Mouse (Mus musculus): ENCODE measurements around the gene Phc3. TPM values are rescaled to one million over a fixed set of nuclear protein-coding genes. Genes with fewer than 3 reads are reported as not detected.

Phc3 gene
- polyA plus RNA-seq, 1 experiment from 2014 or later = 7.8 TPM

- Histone ChIP-seq H3K27ac (ENCODE audit: low read length) (no peak overlapping the region), H3K4me1 (ENCODE audit: control insufficient read depth, insufficient read depth, low read length) (no peaks in the 10 kb centered on the region), H3K4me3 (ENCODE audit: low read depth, low read length) (no peak overlapping the region), H3K9me3 (replicated peaks; ENCODE audit: control insufficient read depth, low read length, poor library complexity, severe bottlenecking) (no peaks in the 10 kb centered on the region), H3K27me3 (ENCODE audit: control insufficient read depth, insufficient read depth, low read depth, low read length) (no peaks in the 10 kb centered on the region), H3K9ac (ENCODE audit: low read depth, low read length) (no peak overlapping the region), H3K36me3 (ENCODE audit: control insufficient read depth, insufficient read depth, low read length) (peaks cover 39% of the 10 kb centered on the region), H3K4me2 (ENCODE audit: low read length) (no peak overlapping the region)
- 82% methylated on average over 7 of the region's 7 CpGs for WGBS
- ATAC-seq = no peak
Observed at GRCm38 (mm10) chr3:30959868-30960831, 9.1 kb downstream of the Phc3 start.

- 90% methylated on average over 2 of the region's 2 CpGs for WGBS
- Histone ChIP-seq H3K27me3 (ENCODE audit: control insufficient read depth, insufficient read depth, low read depth, low read length) (no peaks in the 10 kb centered on the region), H3K27ac (ENCODE audit: low read length) (no peak overlapping the region), H3K9ac (ENCODE audit: low read depth, low read length) (no peak overlapping the region), H3K4me2 (ENCODE audit: low read length) (no peak overlapping the region), H3K36me3 (ENCODE audit: control insufficient read depth, insufficient read depth, low read length) (peaks cover 40% of the 10 kb centered on the region), H3K4me1 (ENCODE audit: control insufficient read depth, insufficient read depth, low read length) (no peaks in the 10 kb centered on the region), H3K9me3 (replicated peaks; ENCODE audit: control insufficient read depth, low read length, poor library complexity, severe bottlenecking) (no peaks in the 10 kb centered on the region), H3K4me3 (ENCODE audit: low read depth, low read length) (no peak overlapping the region)
- no peak for ATAC-seq
Observed at GRCm38 (mm10) chr3:30958709-30959108, 10.5 kb downstream of the Phc3 start.

GRCm38 (mm10) chr3:30956327-30956726 lies 12.9 kb downstream of the Phc3 start:
- Histone ChIP-seq H3K27ac (ENCODE audit: low read length) (no peak overlapping the region), H3K4me2 (ENCODE audit: low read length) (no peak overlapping the region), H3K9me3 (replicated peaks; ENCODE audit: control insufficient read depth, low read length, poor library complexity, severe bottlenecking) (no peaks in the 10 kb centered on the region), H3K9ac (ENCODE audit: low read depth, low read length) (no peak overlapping the region), H3K27me3 (ENCODE audit: control insufficient read depth, insufficient read depth, low read depth, low read length) (no peaks in the 10 kb centered on the region), H3K4me3 (ENCODE audit: low read depth, low read length) (no peak overlapping the region), H3K4me1 (ENCODE audit: control insufficient read depth, insufficient read depth, low read length) (no peaks in the 10 kb centered on the region), H3K36me3 (ENCODE audit: control insufficient read depth, insufficient read depth, low read length) (peaks cover 32% of the 10 kb centered on the region)
- ATAC-seq = no peak
- WGBS = 96% methylated on average over 6 of the region's 6 CpGs

- Histone ChIP-seq H3K27ac (ENCODE audit: low read length) (no peak overlapping the region), H3K4me3 (ENCODE audit: low read depth, low read length) (no peak overlapping the region), H3K27me3 (ENCODE audit: control insufficient read depth, insufficient read depth, low read depth, low read length) (no peaks in the 10 kb centered on the region), H3K36me3 (ENCODE audit: control insufficient read depth, insufficient read depth, low read length) (peaks cover 26% of the 10 kb centered on the region), H3K4me1 (ENCODE audit: control insufficient read depth, insufficient read depth, low read length) (no peaks in the 10 kb centered on the region), H3K9ac (ENCODE audit: low read depth, low read length) (no peak overlapping the region), H3K9me3 (replicated peaks; ENCODE audit: control insufficient read depth, low read length, poor library complexity, severe bottlenecking) (no peaks in the 10 kb centered on the region), H3K4me2 (ENCODE audit: low read length) (no peak overlapping the region)
- WGBS = 93% methylated on average over 12 of the region's 12 CpGs
- no peak for ATAC-seq
Observed at GRCm38 (mm10) chr3:30952273-30953070, 16.7 kb downstream of the Phc3 start.

GRCm38 (mm10) chr3:30951652-30952051 lies 17.6 kb downstream of the Phc3 start:
- Histone ChIP-seq H3K4me3 (ENCODE audit: low read depth, low read length) (no peak overlapping the region), H3K36me3 (ENCODE audit: control insufficient read depth, insufficient read depth, low read length) (peaks cover 23% of the 10 kb centered on the region), H3K9ac (ENCODE audit: low read depth, low read length) (no peak overlapping the region), H3K4me1 (ENCODE audit: control insufficient read depth, insufficient read depth, low read length) (no peaks in the 10 kb centered on the region), H3K9me3 (replicated peaks; ENCODE audit: control insufficient read depth, low read length, poor library complexity, severe bottlenecking) (no peaks in the 10 kb centered on the region), H3K4me2 (ENCODE audit: low read length) (no peak overlapping the region), H3K27me3 (ENCODE audit: control insufficient read depth, insufficient read depth, low read depth, low read length) (no peaks in the 10 kb centered on the region), H3K27ac (ENCODE audit: low read length) (no peak overlapping the region)
- WGBS = 94% methylated on average over 3 of the region's 3 CpGs
- ATAC-seq = no peak

GRCm38 (mm10) chr3:30934384-30934783 lies 34.8 kb downstream of the Phc3 start:
- Histone ChIP-seq H3K36me3 (ENCODE audit: control insufficient read depth, insufficient read depth, low read length) (peaks cover 15% of the 10 kb centered on the region), H3K9me3 (replicated peaks; ENCODE audit: control insufficient read depth, low read length, poor library complexity, severe bottlenecking) (no peaks in the 10 kb centered on the region), H3K27ac (ENCODE audit: low read length) (no peak overlapping the region), H3K9ac (ENCODE audit: low read depth, low read length) (no peak overlapping the region), H3K4me3 (ENCODE audit: low read depth, low read length) (no peak overlapping the region), H3K27me3 (ENCODE audit: control insufficient read depth, insufficient read depth, low read depth, low read length) (no peaks in the 10 kb centered on the region), H3K4me2 (ENCODE audit: low read length) (no peak overlapping the region), H3K4me1 (ENCODE audit: control insufficient read depth, insufficient read depth, low read length) (no peaks in the 10 kb centered on the region)
- ATAC-seq = no peak

- peaks cover 14% of the 10 kb centered on the region; the same call in 1 of the 2 replicates for H3K36me3 ChIP-seq (ENCODE audit: control insufficient read depth, insufficient read depth, low read length)
- H3K27me3 ChIP-seq (ENCODE audit: control insufficient read depth, insufficient read depth, low read depth, low read length) = no peaks in the 10 kb centered on the region
- WGBS = 26% methylated on average over 3 of the region's 3 CpGs
- ATAC-seq = no peak
- H3K9me3 ChIP-seq (replicated peaks; ENCODE audit: control insufficient read depth, low read length, poor library complexity, severe bottlenecking) = no peaks in the 10 kb centered on the region
- no peak overlapping the region for H3K27ac ChIP-seq (ENCODE audit: low read length)
- H3K9ac ChIP-seq (ENCODE audit: low read depth, low read length) = no peak overlapping the region
- no peak overlapping the region for H3K4me2 ChIP-seq (ENCODE audit: low read length)
- no peaks in the 10 kb centered on the region for H3K4me1 ChIP-seq (ENCODE audit: control insufficient read depth, insufficient read depth, low read length)
- no peak overlapping the region for H3K4me3 ChIP-seq (ENCODE audit: low read depth, low read length)
Observed at GRCm38 (mm10) chr3:30929828-30930227, 39.4 kb downstream of the Phc3 start.

GRCm38 (mm10) chr3:30927664-30928063 lies 41.6 kb downstream of the Phc3 start:
- H3K4me3 ChIP-seq (ENCODE audit: low read depth, low read length) = no peak overlapping the region
- no peaks in the 10 kb centered on the region for H3K27me3 ChIP-seq (ENCODE audit: control insufficient read depth, insufficient read depth, low read depth, low read length)
- no peaks in the 10 kb centered on the region for H3K4me1 ChIP-seq (ENCODE audit: control insufficient read depth, insufficient read depth, low read length)
- H3K36me3 ChIP-seq (ENCODE audit: control insufficient read depth, insufficient read depth, low read length) = peaks cover 14% of the 10 kb centered on the region; the same call in 1 of the 2 replicates
- H3K4me2 ChIP-seq (ENCODE audit: low read length) = no peak overlapping the region
- no peaks in the 10 kb centered on the region for H3K9me3 ChIP-seq (replicated peaks; ENCODE audit: control insufficient read depth, low read length, poor library complexity, severe bottlenecking)
- WGBS = 95% methylated on average over 3 of the region's 3 CpGs
- no peak for ATAC-seq
- no peak overlapping the region for H3K27ac ChIP-seq (ENCODE audit: low read length)
- H3K9ac ChIP-seq (ENCODE audit: low read depth, low read length) = no peak overlapping the region

GRCm38 (mm10) chr3:30917160-30917559 lies 52.1 kb downstream of the Phc3 start:
- no peaks in the 10 kb centered on the region for H3K4me1 ChIP-seq (ENCODE audit: control insufficient read depth, insufficient read depth, low read length)
- no peak overlapping the region for H3K27ac ChIP-seq (ENCODE audit: low read length)
- 0 out of 2 replicates have a peak, but pooled peaks cover 3% of the 10 kb centered on the region for H3K9me3 ChIP-seq (replicated peaks; ENCODE audit: control insufficient read depth, low read length, poor library complexity, severe bottlenecking)
- peaks cover 42% of the 10 kb centered on the region for H3K36me3 ChIP-seq (ENCODE audit: control insufficient read depth, insufficient read depth, low read length)
- no peak for ATAC-seq
- no peak overlapping the region for H3K4me2 ChIP-seq (ENCODE audit: low read length)
- no peak overlapping the region for H3K9ac ChIP-seq (ENCODE audit: low read depth, low read length)
- WGBS = 87% methylated on average over 4 of the region's 4 CpGs
- H3K27me3 ChIP-seq (ENCODE audit: control insufficient read depth, insufficient read depth, low read depth, low read length) = no peaks in the 10 kb centered on the region
- no peak overlapping the region for H3K4me3 ChIP-seq (ENCODE audit: low read depth, low read length)

Measured in midbrain, embryonic 16.5 days (tissue).